22 mouse cellular contexts compared by ENCODE assay signal in the genomic region with DNA sequence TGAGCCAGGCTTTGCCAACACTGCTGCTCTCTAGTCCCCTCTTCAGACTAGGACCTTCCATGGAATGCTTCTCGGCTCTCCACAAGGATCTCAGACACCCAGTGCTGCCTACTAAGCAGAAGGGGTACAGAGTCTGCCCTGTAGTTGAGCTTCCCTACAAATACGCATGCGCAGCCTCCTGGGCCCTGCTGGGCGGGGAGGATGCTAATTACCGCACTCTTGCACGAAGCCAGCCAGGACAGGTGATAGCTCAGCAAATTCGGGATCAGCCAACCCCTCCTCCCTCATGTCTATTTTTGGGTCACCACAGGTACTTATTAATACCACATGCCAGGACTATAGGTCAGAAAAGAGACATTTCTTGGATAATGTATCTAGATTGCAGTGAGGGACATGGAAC. TPM values are rescaled to one million over a fixed set of nuclear protein-coding genes. Genes with fewer than 3 reads are reported as not detected.
DNase-seq lines count a peak whose midpoint lies in the region; ATAC-seq lines count a peak whose summit lies in the region.
"Had no signal": no experiment of that assay in that cellular context is flagged by ENCODE, and none has a peak within 500 bp of the region (broad histone marks: within the 10 kb centered on the region; RNA-seq: fewer than 3 reads in every experiment).

No protein-coding gene starts in this region.

- no peaks in the 10 kb centered on the region for H3K4me1 ChIP-seq in forebrain, embryonic 10.5 days
- H3K4me1 ChIP-seq: forebrain, embryonic 15.5 days; liver, embryonic 13.5 days; stomach, embryonic 15.5 days had no signal

- 0 out of 2 replicates have a peak, but pooled peaks cover 4% of the 10 kb centered on the region for H3K27me3 ChIP-seq in forebrain, embryonic 10.5 days (ENCODE audit: poor library complexity, severe bottlenecking)
- H3K27me3 ChIP-seq: forebrain, embryonic 15.5 days; liver, embryonic 13.5 days; stomach, embryonic 15.5 days had no signal

- no peak overlapping the region for H3K4me3 ChIP-seq in forebrain, embryonic 10.5 days
- H3K4me3 ChIP-seq: forebrain, embryonic 15.5 days; heart, embryonic 12.5 days; kidney, embryonic 15.5 days; liver, embryonic 13.5 days; stomach, embryonic 15.5 days had no signal

- 70% methylated on average over 7 of the region's 7 CpGs for WGBS in forebrain, embryonic 10.5 days

- H3K9me3 ChIP-seq in forebrain, embryonic 10.5 days, result no peaks in the 10 kb centered on the region
- H3K9me3 ChIP-seq: forebrain, embryonic 15.5 days; heart, embryonic 12.5 days; kidney, embryonic 15.5 days; liver, embryonic 13.5 days; stomach, embryonic 15.5 days had no signal

- no peak overlapping the region for H3K27ac ChIP-seq in forebrain, embryonic 10.5 days
- H3K27ac ChIP-seq: forebrain, embryonic 15.5 days; hindbrain, postnatal 0 days; kidney, embryonic 15.5 days; liver, embryonic 13.5 days; stomach, embryonic 15.5 days had no signal

- peak; percentile 67 for DNase-seq in heart, adult 11 months
- no peak for DNase-seq in heart, adult 9 months (ENCODE audit: low spot score in 2 of 2)
- peak; percentile 81 for DNase-seq in brain, adult 2 months (ENCODE audit: low read depth, low spot score)
- DNase-seq in cerebellum, adult 9-10 months, result peak; percentile 83
- DNase-seq in thymus, postnatal 10 days (ENCODE audit: low spot score in 2 of 2), result no peak
- DNase-seq in forebrain, embryonic 10.5 days (ENCODE audit: extremely low spot score, low spot score), result no peak
- DNase-seq: adrenal gland, postnatal 14 days; heart, postnatal 10 days; kidney, postnatal 4 days; liver, embryonic 13.5 days; lung, adult 2 months; lung, postnatal 14 days; right cerebral cortex, adult 18-20 months; right cerebral cortex, postnatal 4 days; thymus, postnatal 14 days had no signal

- no peak for ATAC-seq in CD4-positive, CD25-positive, alpha-beta regulatory T cell, adult 4 months
- ATAC-seq: forebrain, embryonic 15.5 days; hindbrain, postnatal 0 days; intestine, postnatal 0 days had no signal

- no peaks in the 10 kb centered on the region for H3K36me3 ChIP-seq in forebrain, embryonic 10.5 days (replicated peaks)
- H3K36me3 ChIP-seq: forebrain, embryonic 15.5 days; heart, embryonic 12.5 days; kidney, embryonic 15.5 days; liver, embryonic 13.5 days; stomach, embryonic 15.5 days had no signal

RNA-seq across cellular contexts. Expression of gene Rims4, which starts 29.5 kb away (rescaled TPM):
- not detected for polyA plus RNA-seq in CD4-positive, CD25-positive, alpha-beta regulatory T cell, adult 4 months (2017; shearing (Covaris generic))
- polyA plus RNA-seq in forebrain, embryonic 10.5 days (2016; fragmentation: Nextera tagmentation; extraction: Ambion mirVana), result 1.1 TPM in 2 replicates

RNA-seq across cellular contexts. Expression of gene Ywhab, which starts 46.8 kb away (rescaled TPM):
- 10 to 100 TPM; 66.3 to 88.1 TPM for polyA plus RNA-seq in CD4-positive, CD25-positive, alpha-beta regulatory T cell, adult 4 months (2017; shearing (Covaris generic))
- 308 and 317 TPM in 2 replicates for polyA plus RNA-seq in forebrain, embryonic 10.5 days (2016; fragmentation: Nextera tagmentation; extraction: Ambion mirVana)

Comparison
In these comparisons a context has a peak if more than half of its experiments do, and no peak if none do; other contexts are left out.
1. DNase-seq: peak in heart, adult 11 months (single experiment), brain, adult 2 months (single experiment) and cerebellum, adult 9-10 months (single experiment); none in heart, adult 9 months (0 of 2), thymus, postnatal 10 days (0 of 2) and forebrain, embryonic 10.5 days (single experiment).